Mouse (Mus musculus): Measurements from ENCODE around the gene Matn4.

DNA sequence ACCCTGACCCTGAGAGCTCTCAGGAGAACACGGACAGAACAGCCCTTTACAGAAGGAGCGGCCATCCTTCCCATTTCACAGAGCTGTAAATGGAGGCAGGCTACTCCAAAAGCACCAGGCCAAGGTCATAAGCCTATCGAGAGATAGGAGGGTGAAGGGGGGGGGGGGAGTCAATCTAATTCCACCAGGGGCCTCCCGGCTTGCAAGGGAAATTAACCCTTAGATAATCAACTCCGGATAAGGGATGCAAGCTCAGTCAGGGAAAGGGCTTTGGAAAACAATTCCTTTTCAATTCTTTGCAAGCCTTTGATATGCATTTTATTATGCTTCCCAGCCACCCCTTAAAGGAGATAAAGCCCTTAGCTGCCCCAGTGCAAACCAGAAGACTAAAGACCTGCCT is 23.5 kb upstream of the Matn4 start:
- TF ChIP-seq CTCF (conservative IDR thresholded peaks at IDR 0.05; ENCODE audit: insufficient read depth, insufficient read length, low read depth, low read length), result no peak
- TF ChIP-seq POLR2A (IDR thresholded peaks at IDR 0.05; ENCODE audit: low read depth, low read length), result no peak

Data from kidney, adult 2 months (tissue).